15 mouse cellular contexts compared by ENCODE assay signal in the genomic region with DNA sequence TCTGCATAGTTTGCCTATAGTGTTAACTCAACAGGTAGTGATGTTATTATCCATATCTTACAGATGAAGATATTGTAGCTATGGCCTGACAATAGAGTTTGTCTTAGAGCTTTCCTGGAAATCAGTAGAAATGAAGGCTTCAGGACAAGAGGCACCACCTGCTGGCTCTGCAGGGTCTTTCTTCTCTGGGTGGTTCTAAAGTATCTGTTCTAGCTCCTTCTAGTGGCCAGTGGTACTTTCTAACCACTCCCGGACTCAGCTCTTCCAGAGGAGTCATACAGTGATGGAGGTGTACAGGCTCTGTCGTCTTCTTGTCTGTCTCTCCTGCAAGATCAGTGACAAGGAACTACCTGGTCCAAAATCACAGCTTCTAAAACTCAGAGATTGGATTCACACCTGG. TPM values are rescaled to one million over a fixed set of nuclear protein-coding genes. Genes with fewer than 3 reads are reported as not detected.
DNase-seq lines count a peak whose midpoint lies in the region; ATAC-seq and TF ChIP-seq lines count a peak whose summit lies in the region.
"Had no signal": no experiment of that assay in that cellular context is flagged by ENCODE, and none has a peak within 500 bp of the region (broad histone marks: within the 10 kb centered on the region; RNA-seq: fewer than 3 reads in every experiment).

No protein-coding gene starts in this region.

- H3K27me3 ChIP-seq in hindbrain, postnatal 0 days (ENCODE audit: insufficient read depth, low read length): no peaks in the 10 kb centered on the region
- H3K27me3 ChIP-seq in hindbrain, embryonic 11.5 days (ENCODE audit: control insufficient read depth, insufficient read depth, low read length): no peaks in the 10 kb centered on the region
- no peaks in the 10 kb centered on the region for H3K27me3 ChIP-seq in lung, postnatal 0 days (replicated peaks; ENCODE audit: insufficient read depth, low read length)
- H3K27me3 ChIP-seq: hindbrain, embryonic 12.5 days; neural tube, embryonic 15.5 days had no signal

- 64% methylated on average over 2 of the region's 2 CpGs for WGBS in hindbrain, postnatal 0 days
- WGBS in hindbrain, embryonic 11.5 days: 57% methylated on average over 2 of the region's 2 CpGs
- WGBS in lung, postnatal 0 days: 30% methylated on average over 2 of the region's 2 CpGs

- DNase-seq in hindbrain, postnatal 0 days (ENCODE audit: low spot score): no peak
- no peak for DNase-seq in hindbrain, embryonic 11.5 days (ENCODE audit: low spot score)
- DNase-seq in lung, postnatal 0 days (ENCODE audit: low spot score): peak; percentile 40
- DNase-seq in lung, postnatal 25 days (ENCODE audit: low spot score): no peak
- peak; percentile 56 for DNase-seq in NIH3T3 (ENCODE audit: low read depth)
- no peak for DNase-seq in left cerebral cortex, adult 18-20 months (ENCODE audit: low spot score in 2 of 2)
- DNase-seq: adrenal gland, postnatal 36 days; gastrocnemius, postnatal 25 days; kidney, adult 18-20 months; liver had no signal

- TF ChIP-seq CTCF in hindbrain, postnatal 0 days (IDR thresholded peaks at IDR 0.05; ENCODE audit: low read depth): peak; percentile 40; the same call in 1 of the 2 replicates
- peak; percentile 59 for TF ChIP-seq CTCF in lung, postnatal 0 days (IDR thresholded peaks at IDR 0.05)

- no peak for ATAC-seq in hindbrain, postnatal 0 days
- ATAC-seq in hindbrain, embryonic 11.5 days (ENCODE audit: low FRiP score): no peak
- ATAC-seq in lung, postnatal 0 days: no peak
- ATAC-seq in hematopoietic stem cell, adult 5-6 weeks (replicated peaks in 1 of 2; ENCODE audit: insufficient read depth in 1 of 2, low FRiP score in 2 of 2, low TSS enrichment in 1 of 2, low read depth in 1 of 2, poor library complexity in 2 of 2, severe bottlenecking in 2 of 2): peak; percentile 57 to 76; a peak in 3 of 4 replicates
- ATAC-seq: forebrain, embryonic 14.5 days had no signal

- no peak overlapping the region for H3K9ac ChIP-seq in hindbrain, postnatal 0 days (replicated peaks; ENCODE audit: low read length)
- H3K9ac ChIP-seq in hindbrain, embryonic 11.5 days (ENCODE audit: low read depth, low read length): no peak overlapping the region
- no peak overlapping the region for H3K9ac ChIP-seq in lung, postnatal 0 days (replicated peaks; ENCODE audit: low read depth)
- H3K9ac ChIP-seq: heart, embryonic 12.5 days; hindbrain, embryonic 12.5 days; neural tube, embryonic 15.5 days had no signal

- no peak overlapping the region for H3K27ac ChIP-seq in hindbrain, postnatal 0 days
- H3K27ac ChIP-seq in hindbrain, embryonic 11.5 days (ENCODE audit: low read depth, low read length): no peak overlapping the region
- no peak overlapping the region for H3K27ac ChIP-seq in lung, postnatal 0 days (ENCODE audit: low read length)
- H3K27ac ChIP-seq: hindbrain, embryonic 12.5 days; neural tube, embryonic 15.5 days had no signal

- no peaks in the 10 kb centered on the region for H3K4me1 ChIP-seq in hindbrain, postnatal 0 days (ENCODE audit: insufficient read depth, low read length)
- H3K4me1 ChIP-seq in hindbrain, embryonic 11.5 days (replicated peaks; ENCODE audit: control insufficient read depth, insufficient read depth, low read length): no peaks in the 10 kb centered on the region
- no peaks in the 10 kb centered on the region for H3K4me1 ChIP-seq in lung, postnatal 0 days (ENCODE audit: insufficient read depth, low read depth, low read length)
- H3K4me1 ChIP-seq: hindbrain, embryonic 12.5 days; neural tube, embryonic 15.5 days had no signal

- TF ChIP-seq EP300 in lung, postnatal 0 days (IDR thresholded peaks at IDR 0.05): no peak

- H3K36me3 ChIP-seq in hindbrain, postnatal 0 days (ENCODE audit: insufficient read depth, low read length): no peaks in the 10 kb centered on the region
- H3K36me3 ChIP-seq in hindbrain, embryonic 11.5 days (ENCODE audit: control insufficient read depth, insufficient read depth, low read length): no peaks in the 10 kb centered on the region
- peaks cover 18% of the 10 kb centered on the region for H3K36me3 ChIP-seq in lung, postnatal 0 days (ENCODE audit: insufficient read depth, low read length)
- H3K36me3 ChIP-seq: heart, embryonic 12.5 days; hindbrain, embryonic 12.5 days; neural tube, embryonic 15.5 days had no signal

- no peak overlapping the region for H3K4me2 ChIP-seq in hindbrain, postnatal 0 days (ENCODE audit: low read depth, low read length)
- no peak overlapping the region for H3K4me2 ChIP-seq in hindbrain, embryonic 11.5 days (replicated peaks; ENCODE audit: low read depth, low read length)
- no peak overlapping the region for H3K4me2 ChIP-seq in lung, postnatal 0 days (replicated peaks; ENCODE audit: low read depth, low read length)
- H3K4me2 ChIP-seq: heart, embryonic 12.5 days; hindbrain, embryonic 12.5 days; neural tube, embryonic 15.5 days had no signal

- no peak overlapping the region for H3K4me3 ChIP-seq in hindbrain, postnatal 0 days (ENCODE audit: low read length)
- no peak overlapping the region for H3K4me3 ChIP-seq in hindbrain, embryonic 11.5 days (ENCODE audit: low read depth, low read length)
- H3K4me3 ChIP-seq in lung, postnatal 0 days (ENCODE audit: low read depth, low read length): no peak overlapping the region
- H3K4me3 ChIP-seq: heart, embryonic 12.5 days; hindbrain, embryonic 12.5 days; neural tube, embryonic 15.5 days had no signal

- no peaks in the 10 kb centered on the region for H3K9me3 ChIP-seq in hindbrain, postnatal 0 days (ENCODE audit: low read length)
- H3K9me3 ChIP-seq in hindbrain, embryonic 11.5 days (ENCODE audit: control insufficient read depth, low read length): no peaks in the 10 kb centered on the region
- no peaks in the 10 kb centered on the region for H3K9me3 ChIP-seq in lung, postnatal 0 days (ENCODE audit: low read length)
- H3K9me3 ChIP-seq: heart, embryonic 12.5 days; hindbrain, embryonic 12.5 days; neural tube, embryonic 15.5 days had no signal

RNA-seq across cellular contexts. Expression of a gene that starts 46.7 kb away (rescaled TPM):
- total RNA-seq in hindbrain, postnatal 0 days (2014; rRNA removed): 11.7 and 13.1 TPM in 2 replicates
- polyA plus RNA-seq in hindbrain, postnatal 0 days (2015; fragmentation: Nextera tagmentation; extraction: Ambion mirVana): 60.0 and 61.4 TPM in 2 replicates
- polyA plus RNA-seq in hindbrain, embryonic 11.5 days (2014; fragmentation: Nextera tagmentation; extraction: Ambion mirVana): 27.7 and 31.7 TPM in 2 replicates
- 60.8 and 67.1 TPM in 2 replicates for polyA plus RNA-seq in lung, postnatal 0 days (2015; fragmentation: Nextera tagmentation; extraction: Ambion mirVana)
- total RNA-seq in hematopoietic stem cell, adult 5-6 weeks (2017): 7.8 and 13.1 TPM in 2 replicates
- 10 to 100 TPM; 30.1 to 30.8 TPM for total RNA-seq in left cerebral cortex, adult 18-20 months (2021)

Comparison
In these comparisons a context has a peak if more than half of its experiments do, and no peak if none do; other contexts are left out.
1. DNase-seq: peak in lung, postnatal 0 days (single experiment) and NIH3T3 (single experiment); none in hindbrain, postnatal 0 days (single experiment), hindbrain, embryonic 11.5 days (single experiment), lung, postnatal 25 days (single experiment) and left cerebral cortex, adult 18-20 months (0 of 2).
2. ATAC-seq: peak in hematopoietic stem cell, adult 5-6 weeks (2 of 2); none in hindbrain, postnatal 0 days (single experiment), hindbrain, embryonic 11.5 days (single experiment) and lung, postnatal 0 days (single experiment).